Mouse (Mus musculus) layer of hippocampus, postnatal 14 days (tissue): ENCODE measurements around the gene March8. TPM values are rescaled to one million over a fixed set of nuclear protein-coding genes. Genes with fewer than 3 reads are reported as not detected.
"Not testable (repeated sequence)": the region's sequence is repeated elsewhere in the genome, so short reads cannot be mapped to it uniquely, and the experiment has no call there.

ENCODE experiments used
- DNase-seq, 2 experiments: peaks; one replicate each; pipeline ENCODE4 v3.0.0; 2021 to 2022; ENCODE audit warnings: low spot score in 2 of 2, mixed read lengths in 1 of 2
- long read RNA-seq, 2 experiments: library from polyadenylated mRNA; stranded (forward); transcript quantifications; one replicate each; pipeline ENCODE4 v2.0.0; 2021
- total RNA-seq, 2 experiments: library from RNA; stranded (reverse); gene quantifications; 2 replicates each; pipeline ENCODE4 v1.2.3; 2021

Gene March8
- total RNA-seq: 10 to 100 TPM; 69.2 to 73.9 TPM
- long read RNA-seq, experiment 1, full-length matches to known transcripts: 14 of 33 reads
- long read RNA-seq, experiment 1, partial matches to known transcripts: 8 of 33 reads
- long read RNA-seq, experiment 1, other reads (novel, unspliced or antisense): 11 of 33 reads
- long read RNA-seq, experiment 2, full-length matches to known transcripts: 16 of 40 reads
- long read RNA-seq, experiment 2, partial matches to known transcripts: 14 of 40 reads
- long read RNA-seq, experiment 2, other reads (novel, unspliced or antisense): 10 of 40 reads

- peak; percentile 79 to 84 for DNase-seq
Measured at GRCm38 (mm10) chr6:116337835-116338501, at the start of gene March8. Gene March8 (plus strand): TSS chr6:116338024.

- no peak for DNase-seq
Measured at GRCm38 (mm10) chr6:116311411-116311810, 26.4 kb upstream of the March8 start.

- no peak for DNase-seq
Measured at GRCm38 (mm10) chr6:116319259-116319658, 18.6 kb upstream of the March8 start.

- DNase-seq: no peak
Measured at GRCm38 (mm10) chr6:116326641-116327040, 11.2 kb upstream of the March8 start.

- no peak for DNase-seq
Measured at GRCm38 (mm10) chr6:116331396-116331795, 6.4 kb upstream of the March8 start.

- DNase-seq: no peak
Measured at GRCm38 (mm10) chr6:116337466-116337834, 374 bp upstream of the March8 start.

- DNase-seq: no peak
Measured at GRCm38 (mm10) chr6:116338520-116338919, 696 bp downstream of the March8 start.

- DNase-seq: no peak
Measured at GRCm38 (mm10) chr6:116339088-116339487, 1.3 kb downstream of the March8 start.

- DNase-seq: no peak
Measured at GRCm38 (mm10) chr6:116340521-116340920, 2.7 kb downstream of the March8 start.

- no peak for DNase-seq
Measured at GRCm38 (mm10) chr6:116347953-116348352, 10.1 kb downstream of the March8 start.

- DNase-seq: no peak
Measured at GRCm38 (mm10) chr6:116349997-116350396, 12.2 kb downstream of the March8 start.

GRCm38 (mm10) chr6:116350643-116351042 is 12.8 kb downstream of the March8 start:
- DNase-seq: no peak

GRCm38 (mm10) chr6:116351534-116351933 is 13.7 kb downstream of the March8 start:
- no peak for DNase-seq

GRCm38 (mm10) chr6:116353428-116353827 is 15.6 kb downstream of the March8 start:
- no peak for DNase-seq

- not testable (repeated sequence) for DNase-seq
Measured at GRCm38 (mm10) chr6:116356311-116356947, 18.6 kb downstream of the March8 start.

- DNase-seq: no peak
Measured at GRCm38 (mm10) chr6:116356948-116357325, 19.1 kb downstream of the March8 start.

- DNase-seq: no peak
Measured at GRCm38 (mm10) chr6:116358056-116358455, 20.2 kb downstream of the March8 start.

GRCm38 (mm10) chr6:116359256-116359655 is 21.4 kb downstream of the March8 start:
- no peak for DNase-seq

GRCm38 (mm10) chr6:116361463-116361862 is 23.6 kb downstream of the March8 start:
- no peak for DNase-seq

GRCm38 (mm10) chr6:116361993-116362392 is 24.2 kb downstream of the March8 start:
- DNase-seq: no peak

- no peak for DNase-seq
Measured at GRCm38 (mm10) chr6:116367971-116368370, 30.1 kb downstream of the March8 start.

GRCm38 (mm10) chr6:116369811-116370210 is 32.0 kb downstream of the March8 start:
- DNase-seq: no peak
